Mouse (Mus musculus): Measurements from ENCODE around the gene Ints6.

GRCm38 (mm10) chr14:62774246-62774645 is 13.3 kb upstream of the Ints6 start:
- TF ChIP-seq GATA1 (IDR thresholded peaks at IDR 0.05; ENCODE audit: low read length) (no peak), TAL1 (IDR thresholded peaks at IDR 0.05; ENCODE audit: low read length) (no peak)
